Mouse (Mus musculus): ENCODE data around the gene Zkscan8.
A peak's percentile ranks its signal among the peaks of the same experiment; 100 is the strongest.
"Not testable (repeated sequence)": the region's sequence is repeated elsewhere in the genome, so short reads cannot be mapped to it uniquely, and the experiment has no call there.

Zkscan8 gene

DNA sequence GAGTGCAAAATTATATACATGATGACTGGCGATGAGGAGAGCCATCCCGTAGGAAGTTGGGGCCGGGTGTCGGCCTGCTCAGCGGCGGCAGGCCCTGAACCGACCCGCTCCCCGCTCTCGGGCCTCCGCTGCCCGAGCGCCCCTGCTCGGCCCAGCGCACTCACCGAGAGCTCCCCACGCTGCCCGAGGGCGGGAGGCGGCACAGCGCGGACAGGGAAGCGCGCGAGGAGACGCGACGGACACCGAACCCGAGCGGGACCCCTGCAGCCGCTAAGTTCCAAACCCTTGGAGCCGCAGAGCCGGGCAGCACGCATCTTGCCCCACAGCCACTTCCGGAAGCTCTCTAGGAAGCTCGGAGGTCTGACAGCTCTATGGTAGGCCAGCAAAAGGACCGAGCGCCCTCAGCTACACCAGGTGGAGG, at the start of gene Zkscan8:
TSS of gene Zkscan8 (minus strand) at position 340 of the 421 bp plus-strand sequence.
- ATAC-seq (ENCODE audit: low TSS enrichment) = peak; percentile 100

- no peak for ATAC-seq (ENCODE audit: low TSS enrichment)
These were observed 28.9 kb upstream of the Zkscan8 start, which contains the start of gene Olfr1535 for GRCm38 (mm10) chr13:21559793-21560192. TSS of gene Olfr1535 (minus strand) at chr13:21559893.

DNA sequence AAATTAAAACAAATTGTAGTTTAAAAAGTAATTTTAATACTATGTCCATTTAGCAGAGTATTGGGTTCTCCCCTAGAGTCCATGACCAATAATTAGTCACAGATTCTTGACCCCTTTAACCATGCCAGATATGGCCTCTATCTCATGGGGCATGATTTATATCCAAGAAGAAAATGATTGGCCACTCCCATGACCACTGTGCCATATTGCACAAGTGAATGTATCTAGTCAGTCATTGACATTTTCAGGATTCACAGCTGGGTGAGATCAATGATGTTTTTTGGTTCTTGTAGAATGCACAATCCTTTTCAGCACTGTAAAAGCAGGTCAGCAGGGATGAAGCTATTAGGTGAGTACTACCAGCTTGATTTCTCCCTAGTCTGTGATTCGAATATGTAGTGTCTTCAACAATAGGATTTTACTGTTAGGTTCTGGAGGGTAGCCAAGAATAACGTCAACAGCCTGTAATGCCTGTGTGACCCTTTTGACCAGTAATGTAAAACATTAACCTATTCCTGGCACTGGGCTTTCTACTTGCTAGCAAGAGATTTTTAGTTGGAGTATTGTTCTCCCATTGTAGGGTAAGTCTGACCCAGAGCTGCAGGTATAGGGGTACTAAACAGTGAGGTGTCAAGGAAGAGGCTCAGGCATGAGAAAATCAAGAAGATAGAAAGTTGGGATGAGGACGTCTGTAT, 19.6 kb upstream of the Zkscan8 start:
- no peak for ATAC-seq (ENCODE audit: low TSS enrichment)

- no peak for ATAC-seq (ENCODE audit: low TSS enrichment)
These were observed 18.6 kb upstream of the Zkscan8 start for GRCm38 (mm10) chr13:21549487-21549886.

DNA sequence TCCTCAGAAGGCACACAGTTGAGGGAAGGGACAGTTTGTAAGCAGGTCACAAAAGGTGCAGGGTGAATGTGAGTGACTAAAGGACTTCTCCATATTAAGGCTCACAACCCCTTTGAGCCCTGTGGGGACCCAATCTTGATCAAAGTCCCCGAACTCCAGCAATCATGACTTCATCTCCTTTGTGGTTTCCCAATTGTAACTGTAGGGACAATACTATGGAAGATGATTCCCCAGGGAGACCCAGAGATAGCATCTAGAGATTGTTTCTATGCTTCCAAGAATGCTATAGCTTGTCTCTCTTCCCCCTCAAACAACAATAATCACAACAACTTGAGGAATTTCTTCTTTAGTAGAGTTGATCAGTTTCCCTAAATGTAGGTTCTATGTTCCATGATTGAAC, 11.8 kb upstream of the Zkscan8 start, which contains the start of gene Olfr1366:
TSS of gene Olfr1366 (minus strand) at position 101 of the 400 bp plus-strand sequence.
- ATAC-seq (ENCODE audit: low TSS enrichment) = no peak

DNA sequence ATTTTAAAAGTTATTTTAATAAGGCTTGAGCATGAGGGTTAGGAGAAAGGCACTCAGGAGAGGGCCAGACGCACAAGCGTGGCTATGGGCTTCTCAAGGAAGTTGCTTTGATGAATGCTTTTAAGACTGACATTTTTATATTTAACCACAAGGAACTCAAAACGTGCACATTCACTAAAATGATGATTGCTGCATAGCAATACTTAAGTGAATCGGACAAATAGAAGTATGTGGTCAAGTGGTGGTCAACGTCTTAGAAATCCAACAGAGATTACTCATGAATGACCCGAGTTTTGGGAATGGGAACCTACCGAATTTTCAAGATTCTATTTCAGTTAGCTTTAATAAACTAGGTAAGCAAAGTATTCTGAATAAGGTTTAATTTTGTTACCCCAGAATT, 784 bp downstream of the Zkscan8 start:
- no peak for ATAC-seq (ENCODE audit: low TSS enrichment)

DNA sequence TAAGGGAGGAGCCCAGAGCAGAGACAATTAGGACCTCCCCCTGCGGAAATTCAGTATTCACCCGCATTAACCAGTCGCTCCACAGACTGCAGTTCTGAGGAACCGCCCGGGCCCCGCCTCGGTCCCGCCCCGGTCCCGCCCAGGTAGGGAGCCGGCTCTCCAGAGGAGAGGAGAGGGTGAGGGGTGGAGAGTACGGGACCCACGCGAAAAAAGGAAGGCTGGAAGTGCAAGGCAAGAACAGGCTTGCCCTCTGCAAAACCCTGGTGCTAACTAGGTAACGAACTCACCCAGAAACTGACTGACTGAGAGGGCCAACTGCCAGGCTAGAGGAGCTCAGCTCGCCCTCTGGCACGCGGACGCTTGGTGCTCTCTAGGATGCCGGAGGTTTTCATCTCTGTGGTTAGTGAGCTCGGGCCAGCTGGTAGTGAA, 24.7 kb downstream of the Zkscan8 start:
- ATAC-seq (ENCODE audit: low TSS enrichment) = peak; percentile 100

DNA sequence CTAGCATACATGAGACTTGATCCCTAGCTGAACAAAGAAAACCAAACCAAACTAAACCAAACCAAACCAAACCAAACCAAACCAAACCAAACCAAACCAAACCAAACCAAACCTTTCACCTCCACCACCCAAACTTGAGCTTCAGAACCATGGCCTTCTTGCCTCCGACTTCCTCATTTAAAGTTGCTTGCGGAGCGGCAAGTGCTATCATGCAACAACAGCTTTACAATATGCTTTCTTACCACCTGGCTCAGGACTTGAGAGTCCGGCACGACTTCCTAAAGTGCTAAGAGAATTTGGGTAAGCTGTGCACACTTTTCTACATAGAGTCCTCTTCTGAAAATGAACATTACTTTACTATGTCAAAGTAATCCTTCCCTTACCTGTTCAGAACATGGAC, 28.6 kb downstream of the Zkscan8 start:
- no peak for ATAC-seq (ENCODE audit: low TSS enrichment)

GRCm38 (mm10) chr13:21501182-21501581, 29.7 kb downstream of the Zkscan8 start, which contains the start of gene Gm11273:
TSS of gene Gm11273 (minus strand) at chr13:21501418.
- ATAC-seq (ENCODE audit: low TSS enrichment) = not testable (repeated sequence)

GRCm38 (mm10) chr13:21495080-21495479, 35.8 kb downstream of the Zkscan8 start, which contains the start of gene AK157302:
TSS of gene AK157302 (plus strand) at chr13:21495223.
- no peak for ATAC-seq (ENCODE audit: low TSS enrichment)

- ATAC-seq (ENCODE audit: low TSS enrichment) = no peak
These were observed 38.1 kb downstream of the Zkscan8 start for GRCm38 (mm10) chr13:21492847-21493246.

DNA sequence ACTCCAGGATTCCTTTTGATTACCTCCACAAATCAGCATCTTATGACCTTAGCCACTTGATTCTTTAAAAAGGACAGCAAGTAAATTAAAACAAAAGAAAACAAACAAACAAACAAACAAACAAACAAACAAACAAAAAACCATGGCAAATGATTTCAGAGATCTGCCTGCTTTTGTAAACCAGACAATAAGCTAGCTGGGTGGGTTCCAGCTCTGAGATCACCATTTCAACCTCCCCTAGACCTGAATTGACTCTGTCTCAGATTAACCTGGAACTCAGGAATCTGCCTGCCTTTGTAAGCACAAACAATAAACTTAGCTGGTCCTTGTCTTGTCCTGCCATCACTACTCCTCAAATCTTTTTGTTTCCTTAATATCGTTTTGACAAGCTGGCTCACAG, 44.0 kb downstream of the Zkscan8 start:
- ATAC-seq (ENCODE audit: low TSS enrichment) = no peak

- peak; percentile 99 for ATAC-seq (ENCODE audit: low TSS enrichment)
These were observed 51.9 kb downstream of the Zkscan8 start, which contains the start of the genes Zkscan4 and Gm10065 for GRCm38 (mm10) chr13:21478759-21479670. TSS of gene Zkscan4 (plus strand) at chr13:21478907. TSS of gene Gm10065 (minus strand) at chr13:21479441.

GRCm38 (mm10) chr13:21472427-21472826, 58.5 kb downstream of the Zkscan8 start:
- no peak for ATAC-seq (ENCODE audit: low TSS enrichment)

DNA sequence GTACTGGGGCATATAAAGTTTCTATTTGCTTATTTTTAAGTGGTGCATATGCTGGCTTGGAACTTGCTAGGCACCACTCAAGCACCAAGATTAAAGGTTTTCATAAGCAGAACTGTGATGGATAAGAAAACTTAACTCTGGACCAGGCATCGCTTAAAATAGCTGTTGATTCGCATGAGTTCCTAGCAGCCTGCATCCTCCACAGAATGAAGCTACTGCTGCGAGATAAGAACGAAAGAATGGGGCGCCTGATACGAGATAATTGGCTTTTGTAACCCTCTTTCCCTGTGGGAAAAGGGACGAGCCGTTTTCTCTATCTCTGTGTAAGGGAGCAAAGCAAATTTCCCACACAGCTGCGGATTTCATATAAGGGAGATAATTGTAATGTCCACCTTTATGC, 61.8 kb downstream of the Zkscan8 start:
- no peak for ATAC-seq (ENCODE audit: low TSS enrichment)

GRCm38 (mm10) chr13:21468061-21469019, 62.6 kb downstream of the Zkscan8 start, which contains the start of gene Nkapl:
TSS of gene Nkapl (minus strand) at chr13:21468509.
- peak; percentile 99 for ATAC-seq (ENCODE audit: low TSS enrichment)

- ATAC-seq (ENCODE audit: low TSS enrichment) = no peak
These were observed 63.6 kb downstream of the Zkscan8 start for GRCm38 (mm10) chr13:21467336-21467735.

Data from frontal cortex, adult (tissue).